Mouse (Mus musculus) megakaryocyte, embryonic 14.5 days (primary cell): Measurements from ENCODE around the gene Tceanc.

Experiments used
- FLI1 ChIP-seq: IDR thresholded peaks from 2 replicates; pipeline ENCODE4 v1.6.1; 2012; ENCODE audit warnings: low read length, inconsistent platforms, mixed read lengths
- GATA1 ChIP-seq: IDR thresholded peaks from 3 replicates; pipeline ENCODE4 v1.6.1; 2012; ENCODE audit warnings: mixed read lengths, low read length, inconsistent platforms, borderline replicate concordance

GRCm38 (mm10) chrX:166565983-166566382 lies 47.6 kb upstream of the Tceanc start:
- TF ChIP-seq GATA1, result no peak
- no peak for TF ChIP-seq FLI1
